Mouse (Mus musculus): ENCODE measurements at regions not wholly inside any gene's neighbourhood (a gene's known extent, or its start where the extent isn't known, plus 50 kb on each side); places are given as distances from the start of the nearest gene placed in this dataset.
"Not testable (repeated sequence)": the region's sequence is repeated elsewhere in the genome, so short reads cannot be mapped to it uniquely, and the experiment has no call there.

- Histone ChIP-seq H3K9ac (no peak overlapping the region), H3K4me2 (replicated peaks) (no peak overlapping the region), H3K27ac (no peak overlapping the region), H3K9me3 (no peaks in the 10 kb centered on the region), H3K4me3 (no peak overlapping the region), H3K36me3 (no peaks in the 10 kb centered on the region), H3K27me3 (no peaks in the 10 kb centered on the region), H3K4me1 (no peaks in the 10 kb centered on the region)
- WGBS = 83% methylated on average over 4 of the region's 4 CpGs
- no peak for ATAC-seq (ENCODE audit: insufficient number of reproducible peaks, insufficient read depth, low FRiP score, low TSS enrichment)
These were observed 52.2 kb downstream of the Gm9817 start for GRCm38 (mm10) chr13:45130516-45131249.

GRCm38 (mm10) chr13:45140616-45141015, 62.1 kb downstream of the Gm9817 start:
- H3K27ac ChIP-seq = no peak overlapping the region
- ATAC-seq (ENCODE audit: insufficient number of reproducible peaks, insufficient read depth, low FRiP score, low TSS enrichment) = no peak
- H3K4me1 ChIP-seq = no peaks in the 10 kb centered on the region
- no peaks in the 10 kb centered on the region for H3K27me3 ChIP-seq
- H3K36me3 ChIP-seq = no peaks in the 10 kb centered on the region
- whole genome bisulfite sequencing = 83% methylated on average over 2 of the region's 2 CpGs
- no peak overlapping the region for H3K9ac ChIP-seq
- no peak overlapping the region for H3K4me3 ChIP-seq
- no peaks in the 10 kb centered on the region for H3K9me3 ChIP-seq
- no peak overlapping the region for H3K4me2 ChIP-seq (replicated peaks)

- no peak for ATAC-seq (ENCODE audit: insufficient number of reproducible peaks, insufficient read depth, low FRiP score, low TSS enrichment)
- Histone ChIP-seq H3K9me3 (no peaks in the 10 kb centered on the region), H3K27me3 (no peaks in the 10 kb centered on the region), H3K4me3 (no peak overlapping the region), H3K4me2 (replicated peaks) (no peak overlapping the region), H3K9ac (no peak overlapping the region), H3K4me1 (no peaks in the 10 kb centered on the region), H3K36me3 (no peaks in the 10 kb centered on the region), H3K27ac (no peak overlapping the region)
- 82% methylated on average over 6 of the region's 6 CpGs for WGBS
These were observed 66.6 kb downstream of the Gm9817 start for GRCm38 (mm10) chr13:45145129-45145528.

- Histone ChIP-seq H3K4me3 (no peak overlapping the region), H3K9me3 (no peaks in the 10 kb centered on the region), H3K36me3 (no peaks in the 10 kb centered on the region), H3K4me2 (replicated peaks) (no peak overlapping the region), H3K27me3 (no peaks in the 10 kb centered on the region), H3K4me1 (no peaks in the 10 kb centered on the region), H3K27ac (no peak overlapping the region), H3K9ac (no peak overlapping the region)
- ATAC-seq (ENCODE audit: insufficient number of reproducible peaks, insufficient read depth, low FRiP score, low TSS enrichment) = no peak
- WGBS = 65% methylated on average over 3 of the region's 3 CpGs
These were observed 77.7 kb downstream of the Gm9817 start for GRCm38 (mm10) chr13:45156223-45156622.

- Histone ChIP-seq H3K4me3 (no peak overlapping the region), H3K27me3 (no peaks in the 10 kb centered on the region), H3K4me2 (replicated peaks) (no peak overlapping the region), H3K4me1 (no peaks in the 10 kb centered on the region), H3K36me3 (no peaks in the 10 kb centered on the region), H3K9ac (no peak overlapping the region), H3K27ac (no peak overlapping the region), H3K9me3 (no peaks in the 10 kb centered on the region)
- no peak for ATAC-seq (ENCODE audit: insufficient number of reproducible peaks, insufficient read depth, low FRiP score, low TSS enrichment)
- WGBS = 84% methylated on average over 2 of the region's 2 CpGs
These were observed 78.5 kb downstream of the Gm9817 start for GRCm38 (mm10) chr13:45156982-45157381.

GRCm38 (mm10) chr13:45160281-45160680, 81.8 kb downstream of the Gm9817 start:
- H3K36me3 ChIP-seq = no peaks in the 10 kb centered on the region
- ATAC-seq (ENCODE audit: insufficient number of reproducible peaks, insufficient read depth, low FRiP score, low TSS enrichment) = no peak
- no peaks in the 10 kb centered on the region for H3K9me3 ChIP-seq
- no peak overlapping the region for H3K27ac ChIP-seq
- no peak overlapping the region for H3K4me3 ChIP-seq
- H3K4me2 ChIP-seq (replicated peaks) = no peak overlapping the region
- H3K9ac ChIP-seq = no peak overlapping the region
- no peaks in the 10 kb centered on the region for H3K4me1 ChIP-seq
- WGBS = 86% methylated on average over 5 of the region's 5 CpGs
- no peaks in the 10 kb centered on the region for H3K27me3 ChIP-seq

GRCm38 (mm10) chr13:45164001-45164778, 85.7 kb downstream of the Gm9817 start:
- WGBS = 36% methylated on average over 6 of the region's 6 CpGs
- no peak overlapping the region for H3K4me2 ChIP-seq (replicated peaks)

GRCm38 (mm10) chr13:45165159-45165558, 86.7 kb downstream of the Gm9817 start:
- 88% methylated on average over 3 of the region's 3 CpGs for WGBS
- Histone ChIP-seq H3K27ac (no peak overlapping the region), H3K4me3 (no peak overlapping the region), H3K4me1 (no peaks in the 10 kb centered on the region), H3K9ac (no peak overlapping the region), H3K4me2 (replicated peaks) (no peak overlapping the region), H3K36me3 (no peaks in the 10 kb centered on the region), H3K9me3 (no peaks in the 10 kb centered on the region), H3K27me3 (no peaks in the 10 kb centered on the region)
- ATAC-seq (ENCODE audit: insufficient number of reproducible peaks, insufficient read depth, low FRiP score, low TSS enrichment) = no peak

More at GRCm38 (mm10) chr13:45164001-45164778, 85.7 kb downstream of the Gm9817 start:
- Histone ChIP-seq H3K4me3 (no peak overlapping the region), H3K4me1 (no peaks in the 10 kb centered on the region), H3K27ac (no peak overlapping the region), H3K9me3 (no peaks in the 10 kb centered on the region), H3K9ac (no peak overlapping the region), H3K27me3 (no peaks in the 10 kb centered on the region), H3K36me3 (no peaks in the 10 kb centered on the region)
- ATAC-seq (ENCODE audit: insufficient number of reproducible peaks, insufficient read depth, low FRiP score, low TSS enrichment) = no peak

- H3K9me3 ChIP-seq = no peaks in the 10 kb centered on the region
- H3K9ac ChIP-seq = no peak overlapping the region
- no peaks in the 10 kb centered on the region for H3K4me1 ChIP-seq
- no peaks in the 10 kb centered on the region for H3K36me3 ChIP-seq
- no peak for ATAC-seq (ENCODE audit: insufficient number of reproducible peaks, insufficient read depth, low FRiP score, low TSS enrichment)
- no peak overlapping the region for H3K4me3 ChIP-seq
- no peak overlapping the region for H3K27ac ChIP-seq
- H3K4me2 ChIP-seq (replicated peaks) = no peak overlapping the region
- H3K27me3 ChIP-seq = no peaks in the 10 kb centered on the region
These were observed 91.2 kb downstream of the Gm9817 start for GRCm38 (mm10) chr13:45169716-45170115.

GRCm38 (mm10) chr13:45173139-45173538, 94.6 kb downstream of the Gm9817 start:
- WGBS = 90% methylated on average over 9 of the region's 9 CpGs
- Histone ChIP-seq H3K9ac (no peak overlapping the region), H3K27me3 (no peaks in the 10 kb centered on the region), H3K36me3 (no peaks in the 10 kb centered on the region), H3K27ac (no peak overlapping the region), H3K9me3 (no peaks in the 10 kb centered on the region), H3K4me1 (no peaks in the 10 kb centered on the region), H3K4me3 (no peak overlapping the region), H3K4me2 (replicated peaks) (no peak overlapping the region)
- no peak for ATAC-seq (ENCODE audit: insufficient number of reproducible peaks, insufficient read depth, low FRiP score, low TSS enrichment)

GRCm38 (mm10) chr13:45175711-45176205, 97.3 kb downstream of the Gm9817 start:
- not testable (repeated sequence) for H3K9me3 ChIP-seq; H3K9ac ChIP-seq; H3K27me3 ChIP-seq; H3K4me2 ChIP-seq (replicated peaks); H3K36me3 ChIP-seq; H3K27ac ChIP-seq; H3K4me1 ChIP-seq; H3K4me3 ChIP-seq; ATAC-seq (ENCODE audit: insufficient number of reproducible peaks, insufficient read depth, low FRiP score, low TSS enrichment)
- WGBS = 90% methylated on average over 3 of the region's 3 CpGs

Measured in embryonic facial prominence, embryonic 12.5 days (tissue).